Mouse (Mus musculus): ENCODE measurements at regions not wholly inside any gene's neighbourhood (a gene's known extent, or its start where the extent isn't known, plus 50 kb on each side); places are given as distances from the start of the nearest gene placed in this dataset.
A peak's percentile ranks its signal among the peaks of the same experiment; 100 is the strongest.
"Not testable (repeated sequence)": the region's sequence is repeated elsewhere in the genome, so short reads cannot be mapped to it uniquely, and the experiment has no call there.

DNA sequence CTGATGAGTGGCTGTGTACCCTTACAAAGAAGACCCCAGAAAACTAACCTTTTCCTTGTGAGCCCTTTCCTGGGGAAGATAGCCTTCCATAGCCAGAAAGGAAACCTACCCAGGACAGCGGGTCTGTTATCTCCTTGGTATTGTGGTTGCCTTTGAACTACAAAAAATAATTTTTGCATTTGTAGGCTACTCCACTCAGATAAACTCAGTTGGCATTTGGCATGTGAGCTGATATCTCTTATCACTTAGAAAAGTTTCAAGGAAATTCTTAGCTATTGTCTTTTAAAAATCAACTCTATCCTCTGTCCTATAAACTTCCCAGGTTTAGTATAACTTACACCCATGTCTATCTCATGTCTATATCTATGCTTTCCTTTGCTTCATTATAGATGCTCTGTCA is 154.0 kb downstream of the Wdr20rt start:
- Histone ChIP-seq H3K4me3 (ENCODE audit: low read length) (no peak overlapping the region), H3K9ac (ENCODE audit: low read length) (no peak overlapping the region), H3K4me1 (replicated peaks; ENCODE audit: control insufficient read depth, insufficient read depth, low read length) (no peaks in the 10 kb centered on the region), H3K36me3 (ENCODE audit: control insufficient read depth, insufficient read depth, low read length) (no peaks in the 10 kb centered on the region), H3K27ac (ENCODE audit: low read length) (no peak overlapping the region), H3K9me3 (ENCODE audit: control insufficient read depth, low read length) (no peaks in the 10 kb centered on the region), H3K4me2 (ENCODE audit: low read depth, low read length) (no peak overlapping the region), H3K27me3 (ENCODE audit: control insufficient read depth, insufficient read depth, low read depth, low read length) (no peaks in the 10 kb centered on the region)
- WGBS, result 82% methylated on average over 1 of the region's 1 CpGs
- ATAC-seq (ENCODE audit: low read depth), result no peak

DNA sequence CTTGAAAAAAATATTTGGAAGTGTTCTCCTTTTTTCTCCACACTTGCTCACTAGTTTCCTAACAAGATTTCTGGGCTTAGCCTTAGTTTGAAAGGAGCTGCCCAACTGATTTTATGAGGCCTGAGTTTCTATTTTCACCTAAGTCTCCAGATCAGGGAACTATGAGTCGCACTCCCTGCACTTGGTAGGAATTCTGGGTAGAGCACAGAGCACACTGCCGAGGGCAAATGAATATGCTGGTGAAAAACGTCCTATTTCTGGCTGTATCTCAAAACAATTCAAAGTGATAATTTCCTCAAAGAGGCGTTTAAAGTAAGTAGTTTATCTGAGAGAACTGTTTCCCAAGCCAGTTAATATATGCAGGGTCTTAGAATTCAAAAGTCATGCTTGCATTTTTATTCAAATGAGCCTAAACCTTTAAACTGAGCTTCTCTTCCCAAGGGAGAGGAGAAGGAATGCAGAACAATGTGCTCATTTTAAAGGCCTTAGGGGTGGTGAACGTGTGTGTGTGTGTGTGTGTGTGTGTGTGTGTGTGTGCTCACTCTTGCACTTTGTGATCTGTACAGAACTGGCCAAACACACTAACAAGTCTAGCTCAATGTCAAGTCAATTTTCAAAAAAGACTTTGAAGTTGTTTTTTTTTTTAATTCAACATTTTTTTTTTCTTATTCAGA is 156.9 kb downstream of the Wdr20rt start:
- ATAC-seq (ENCODE audit: low read depth), result no peak
- WGBS, result 43% methylated on average over 5 of the region's 5 CpGs
- no peak overlapping the region for H3K4me2 ChIP-seq (ENCODE audit: low read depth, low read length)
- no peaks in the 10 kb centered on the region for H3K27me3 ChIP-seq (ENCODE audit: control insufficient read depth, insufficient read depth, low read depth, low read length)
- H3K4me1 ChIP-seq (replicated peaks; ENCODE audit: control insufficient read depth, insufficient read depth, low read length), result no peaks in the 10 kb centered on the region
- H3K36me3 ChIP-seq (ENCODE audit: control insufficient read depth, insufficient read depth, low read length), result no peaks in the 10 kb centered on the region
- no peak overlapping the region for H3K4me3 ChIP-seq (ENCODE audit: low read length)
- no peaks in the 10 kb centered on the region for H3K9me3 ChIP-seq (ENCODE audit: control insufficient read depth, low read length)
- H3K27ac ChIP-seq (ENCODE audit: low read length), result no peak overlapping the region
- no peak overlapping the region for H3K9ac ChIP-seq (ENCODE audit: low read length)

DNA sequence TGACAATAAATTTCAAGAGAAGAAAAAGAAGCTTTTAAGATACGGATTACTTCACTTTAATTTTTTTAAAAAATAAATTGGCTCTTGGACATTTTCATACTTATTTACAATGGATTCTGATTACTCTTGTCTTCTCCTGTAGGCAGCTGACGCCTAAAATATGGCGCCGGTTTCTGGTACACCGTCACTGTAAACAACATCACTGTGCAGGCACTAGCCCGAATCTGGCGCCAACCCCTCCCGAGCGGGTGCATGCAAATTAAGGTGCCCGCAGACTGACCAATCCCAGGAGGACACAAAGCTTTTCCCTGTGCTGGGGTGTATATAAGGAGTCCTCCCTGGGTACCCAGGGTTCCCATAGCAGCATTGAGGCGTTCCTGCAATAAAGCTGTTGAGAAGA is 157.5 kb downstream of the Wdr20rt start:
- not testable (repeated sequence) for H3K36me3 ChIP-seq (ENCODE audit: control insufficient read depth, insufficient read depth, low read length); H3K27ac ChIP-seq (ENCODE audit: low read length); H3K27me3 ChIP-seq (ENCODE audit: control insufficient read depth, insufficient read depth, low read depth, low read length); H3K9ac ChIP-seq (ENCODE audit: low read length); ATAC-seq (ENCODE audit: low read depth); H3K4me3 ChIP-seq (ENCODE audit: low read length); H3K4me2 ChIP-seq (ENCODE audit: low read depth, low read length); H3K4me1 ChIP-seq (replicated peaks; ENCODE audit: control insufficient read depth, insufficient read depth, low read length); H3K9me3 ChIP-seq (ENCODE audit: control insufficient read depth, low read length)
- 91% methylated on average over 11 of the region's 11 CpGs for WGBS

DNA sequence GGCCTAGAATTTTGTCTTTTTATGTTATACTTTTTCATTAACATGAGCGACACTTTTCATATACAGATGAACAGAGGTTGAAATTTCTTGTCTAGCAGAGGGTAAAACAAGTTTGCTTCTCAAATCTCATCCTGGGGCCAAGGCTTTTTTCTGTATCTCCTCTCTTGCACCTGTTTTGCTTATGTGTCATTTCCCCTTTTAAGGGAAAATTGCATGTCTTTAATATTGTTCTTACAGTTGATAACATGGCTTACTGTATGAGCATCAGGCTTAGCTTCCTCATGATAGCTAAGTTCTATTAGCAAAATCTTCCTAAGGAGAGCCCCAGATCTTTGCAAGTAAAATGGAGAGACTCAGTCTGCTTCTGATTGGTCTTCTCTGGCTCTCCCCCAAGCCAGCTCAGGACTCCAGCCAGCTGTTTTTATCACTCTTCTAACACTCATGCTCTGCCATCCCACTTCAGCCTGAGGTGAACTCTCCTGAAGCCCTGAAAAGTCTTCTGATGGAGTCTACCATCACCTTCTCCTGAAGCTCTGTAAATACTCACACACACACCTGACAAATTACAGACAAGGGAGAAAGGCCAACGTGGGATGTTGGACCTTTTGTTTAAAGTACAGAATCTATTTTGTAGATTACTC is 160.8 kb downstream of the Wdr20rt start:
- no peaks in the 10 kb centered on the region for H3K36me3 ChIP-seq (ENCODE audit: control insufficient read depth, insufficient read depth, low read length)
- no peaks in the 10 kb centered on the region for H3K27me3 ChIP-seq (ENCODE audit: control insufficient read depth, insufficient read depth, low read depth, low read length)
- no peak for ATAC-seq (ENCODE audit: low read depth)
- WGBS, result 50% methylated on average over 2 of the region's 2 CpGs
- 0 out of 2 replicates have a peak, but pooled peaks cover 2% of the 10 kb centered on the region for H3K4me1 ChIP-seq (replicated peaks; ENCODE audit: control insufficient read depth, insufficient read depth, low read length)
- no peak overlapping the region for H3K4me2 ChIP-seq (ENCODE audit: low read depth, low read length)
- no peak overlapping the region for H3K9ac ChIP-seq (ENCODE audit: low read length)
- H3K9me3 ChIP-seq (ENCODE audit: control insufficient read depth, low read length), result no peaks in the 10 kb centered on the region
- no peak overlapping the region for H3K4me3 ChIP-seq (ENCODE audit: low read length)
- no peak overlapping the region for H3K27ac ChIP-seq (ENCODE audit: low read length)

DNA sequence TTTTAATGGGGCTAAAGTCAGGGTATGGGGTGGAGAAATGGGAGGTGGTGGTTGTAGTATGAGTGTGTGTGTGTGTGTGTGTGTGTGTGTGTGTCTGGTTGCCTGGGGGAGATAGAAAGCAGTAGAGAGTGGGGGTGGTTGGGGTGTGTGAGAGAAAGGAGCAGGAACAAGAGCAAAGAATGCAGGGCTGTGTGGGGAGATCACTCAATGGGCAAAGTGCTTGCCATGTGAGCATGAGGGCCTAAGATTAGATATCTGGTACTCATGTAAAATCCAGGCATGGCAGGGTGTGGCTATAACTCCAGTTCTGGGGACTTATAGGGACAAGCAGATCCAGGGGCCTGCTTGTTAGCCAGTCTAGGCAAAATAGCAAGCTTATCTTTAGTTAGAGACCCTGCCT is 161.7 kb downstream of the Wdr20rt start:
- Histone ChIP-seq H3K4me2 (ENCODE audit: low read depth, low read length) (no peak overlapping the region), H3K9ac (ENCODE audit: low read length) (no peak overlapping the region), H3K4me1 (replicated peaks; ENCODE audit: control insufficient read depth, insufficient read depth, low read length) (0 out of 2 replicates have a peak, but pooled peaks cover 2% of the 10 kb centered on the region), H3K27me3 (ENCODE audit: control insufficient read depth, insufficient read depth, low read depth, low read length) (no peaks in the 10 kb centered on the region), H3K27ac (ENCODE audit: low read length) (no peak overlapping the region), H3K4me3 (ENCODE audit: low read length) (no peak overlapping the region), H3K9me3 (ENCODE audit: control insufficient read depth, low read length) (no peaks in the 10 kb centered on the region), H3K36me3 (ENCODE audit: control insufficient read depth, insufficient read depth, low read length) (no peaks in the 10 kb centered on the region)
- peak; percentile 38; the same call in 1 of the 2 replicates for ATAC-seq (ENCODE audit: low read depth)

DNA sequence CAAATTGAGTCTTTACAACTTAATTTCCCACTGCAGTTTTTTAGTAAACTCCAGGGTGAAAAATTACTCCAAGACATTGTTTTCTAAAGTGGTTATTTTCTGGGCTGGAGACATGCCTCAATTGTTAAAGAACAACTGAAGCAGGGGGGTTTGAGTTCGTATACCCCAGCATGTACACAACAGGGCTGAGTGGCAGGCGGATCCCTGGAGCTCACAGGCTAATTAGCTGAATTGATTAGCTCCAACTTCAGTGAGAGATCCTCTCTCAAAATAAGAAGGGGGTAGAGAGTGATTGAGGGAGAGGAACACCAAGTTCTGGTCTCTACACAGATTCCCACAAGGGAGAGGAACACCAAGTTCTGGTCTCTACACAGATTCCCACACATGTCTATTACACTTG is 164.2 kb downstream of the Wdr20rt start:
- Histone ChIP-seq H3K36me3 (ENCODE audit: control insufficient read depth, insufficient read depth, low read length) (no peaks in the 10 kb centered on the region), H3K9me3 (ENCODE audit: control insufficient read depth, low read length) (no peaks in the 10 kb centered on the region), H3K9ac (ENCODE audit: low read length) (no peak overlapping the region), H3K4me1 (replicated peaks; ENCODE audit: control insufficient read depth, insufficient read depth, low read length) (0 out of 2 replicates have a peak, but pooled peaks cover 2% of the 10 kb centered on the region), H3K27me3 (ENCODE audit: control insufficient read depth, insufficient read depth, low read depth, low read length) (no peaks in the 10 kb centered on the region), H3K27ac (ENCODE audit: low read length) (no peak overlapping the region), H3K4me3 (ENCODE audit: low read length) (no peak overlapping the region), H3K4me2 (ENCODE audit: low read depth, low read length) (no peak overlapping the region)
- WGBS, result 72% methylated on average over 2 of the region's 2 CpGs
- ATAC-seq (ENCODE audit: low read depth), result no peak

DNA sequence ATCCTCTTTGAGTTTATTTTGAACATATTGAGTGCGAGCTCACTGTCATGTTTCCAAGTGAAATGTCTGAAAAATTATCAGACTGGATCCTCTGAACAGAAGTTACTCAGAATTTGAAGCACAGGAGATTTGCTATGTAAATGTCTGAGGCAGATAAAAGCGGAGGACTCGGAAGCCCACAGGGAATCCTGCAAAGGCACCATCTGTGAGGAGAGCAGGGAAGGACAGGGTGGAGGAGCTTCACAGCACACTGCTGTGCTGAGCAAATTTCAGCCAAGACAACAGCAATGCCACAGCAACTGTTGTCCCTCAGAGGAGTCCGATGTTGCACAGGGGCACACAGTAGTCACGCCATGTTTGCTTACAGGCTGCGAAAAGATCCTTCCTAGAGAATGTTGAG is 165.0 kb downstream of the Wdr20rt start:
- Histone ChIP-seq H3K27me3 (ENCODE audit: control insufficient read depth, insufficient read depth, low read depth, low read length) (no peaks in the 10 kb centered on the region), H3K9ac (ENCODE audit: low read length) (no peak overlapping the region), H3K9me3 (ENCODE audit: control insufficient read depth, low read length) (no peaks in the 10 kb centered on the region), H3K27ac (ENCODE audit: low read length) (no peak overlapping the region), H3K4me2 (ENCODE audit: low read depth, low read length) (no peak overlapping the region), H3K36me3 (ENCODE audit: control insufficient read depth, insufficient read depth, low read length) (no peaks in the 10 kb centered on the region), H3K4me3 (ENCODE audit: low read length) (no peak overlapping the region), H3K4me1 (replicated peaks; ENCODE audit: control insufficient read depth, insufficient read depth, low read length) (0 out of 2 replicates have a peak, but pooled peaks cover 2% of the 10 kb centered on the region)
- no peak for ATAC-seq (ENCODE audit: low read depth)
- WGBS, result 91% methylated on average over 6 of the region's 6 CpGs

DNA sequence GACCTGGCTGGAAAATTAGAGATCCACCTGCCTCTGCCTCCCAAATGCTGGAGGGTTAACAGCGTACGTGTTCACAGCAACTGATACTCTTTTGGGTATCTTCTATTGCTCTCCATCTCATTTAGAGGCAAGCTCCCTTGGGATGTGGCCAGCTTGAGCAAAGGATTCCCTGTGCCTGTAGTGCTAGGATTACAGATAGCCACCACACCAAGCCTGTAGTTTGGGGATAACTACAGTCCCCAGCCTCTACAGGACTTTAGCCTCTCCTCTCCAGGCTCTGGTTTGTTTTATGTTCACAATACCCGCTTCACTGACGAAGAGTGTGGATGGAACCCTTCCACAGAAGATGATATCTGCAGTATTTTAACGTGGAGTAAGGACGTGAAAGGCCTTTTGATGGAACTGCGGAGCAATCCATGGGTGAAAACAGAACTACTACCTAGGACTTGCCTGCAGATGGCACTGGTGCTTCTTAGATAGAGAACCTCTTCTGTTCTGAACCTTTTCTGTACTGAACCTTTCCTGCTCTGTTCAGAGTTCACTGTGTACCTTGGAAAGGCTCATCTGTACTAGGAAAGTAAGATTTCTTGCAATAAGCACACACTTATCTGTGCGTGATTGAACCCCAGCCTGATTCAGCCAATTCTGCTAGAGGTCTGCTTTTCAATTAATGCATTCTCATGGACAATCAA is 176.6 kb downstream of the Wdr20rt start:
- Histone ChIP-seq H3K4me2 (ENCODE audit: low read depth, low read length) (no peak overlapping the region), H3K9me3 (ENCODE audit: control insufficient read depth, low read length) (no peaks in the 10 kb centered on the region), H3K4me1 (replicated peaks; ENCODE audit: control insufficient read depth, insufficient read depth, low read length) (no peaks in the 10 kb centered on the region), H3K27ac (ENCODE audit: low read length) (no peak overlapping the region), H3K36me3 (ENCODE audit: control insufficient read depth, insufficient read depth, low read length) (no peaks in the 10 kb centered on the region), H3K4me3 (ENCODE audit: low read length) (no peak overlapping the region), H3K27me3 (ENCODE audit: control insufficient read depth, insufficient read depth, low read depth, low read length) (no peaks in the 10 kb centered on the region), H3K9ac (ENCODE audit: low read length) (no peak overlapping the region)
- 45% methylated on average over 8 of the region's 8 CpGs for WGBS
- no peak; the same call in 1 of the 2 replicates for ATAC-seq (ENCODE audit: low read depth)

DNA sequence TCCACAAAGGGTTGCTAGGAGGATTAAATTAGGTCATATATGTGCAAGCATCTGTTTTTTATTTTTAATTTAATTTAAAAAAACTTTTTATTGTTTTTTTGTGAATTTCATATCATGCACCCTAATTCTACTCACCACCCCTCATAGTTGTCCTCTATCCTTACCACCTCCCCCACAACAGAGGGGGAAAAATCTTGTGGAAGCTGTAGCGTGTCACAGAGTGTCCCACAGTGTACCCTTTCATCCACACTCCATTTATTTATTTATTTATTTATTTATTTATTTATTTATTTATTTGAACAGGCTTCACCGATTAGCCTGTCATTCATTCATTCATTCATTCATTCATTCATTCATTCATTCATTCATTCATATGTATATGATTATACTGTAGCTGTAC is 177.8 kb downstream of the Wdr20rt start:
- ATAC-seq (ENCODE audit: low read depth), result no peak
- H3K9ac ChIP-seq (ENCODE audit: low read length), result no peak overlapping the region
- H3K4me3 ChIP-seq (ENCODE audit: low read length), result no peak overlapping the region
- H3K4me1 ChIP-seq (replicated peaks; ENCODE audit: control insufficient read depth, insufficient read depth, low read length), result no peaks in the 10 kb centered on the region
- no peaks in the 10 kb centered on the region for H3K27me3 ChIP-seq (ENCODE audit: control insufficient read depth, insufficient read depth, low read depth, low read length)
- no peak overlapping the region for H3K4me2 ChIP-seq (ENCODE audit: low read depth, low read length)
- no peak overlapping the region for H3K27ac ChIP-seq (ENCODE audit: low read length)
- H3K9me3 ChIP-seq (ENCODE audit: control insufficient read depth, low read length), result no peaks in the 10 kb centered on the region
- 76% methylated on average over 2 of the region's 2 CpGs for WGBS
- H3K36me3 ChIP-seq (ENCODE audit: control insufficient read depth, insufficient read depth, low read length), result no peaks in the 10 kb centered on the region

Measured in lung, embryonic 16.5 days (tissue).